Mouse (Mus musculus): ENCODE results near the gene Tsacc. TPM values are rescaled to one million over a fixed set of nuclear protein-coding genes. Genes with fewer than 3 reads are reported as not detected.

The Tsacc gene
- 10.2 and 12.2 TPM in 2 replicates for polyA plus RNA-seq (2015; fragmentation: Nextera tagmentation; extraction: Ambion mirVana)

GRCm38 (mm10) chr3:88296561-88297318 lies at the start of gene Tsacc, which contains the start of gene Cct3:
Gene Tsacc, minus strand, starts transcription at chr3:88296999.
Gene Cct3, plus strand, starts transcription at chr3:88297116.
- peak; percentile 99 for ATAC-seq
- Histone ChIP-seq H3K4me2 (replicated peaks) (peak within 1 kb of the TSS; percentile 63), H3K9ac (peak within 1 kb of the TSS; percentile 89), H3K4me1 (replicated peaks) (peaks cover 10% of the 10 kb centered on the region), H3K36me3 (peaks cover 22% of the 10 kb centered on the region), H3K4me3 (replicated peaks) (peak within 1 kb of the TSS; percentile 89), H3K27ac (peak within 1 kb of the TSS; percentile 94), H3K9me3 (no peaks in the 10 kb centered on the region), H3K27me3 (replicated peaks) (no peaks in the 10 kb centered on the region)
- under 1% methylated on average over 44 of the region's 44 CpGs for WGBS

DNA sequence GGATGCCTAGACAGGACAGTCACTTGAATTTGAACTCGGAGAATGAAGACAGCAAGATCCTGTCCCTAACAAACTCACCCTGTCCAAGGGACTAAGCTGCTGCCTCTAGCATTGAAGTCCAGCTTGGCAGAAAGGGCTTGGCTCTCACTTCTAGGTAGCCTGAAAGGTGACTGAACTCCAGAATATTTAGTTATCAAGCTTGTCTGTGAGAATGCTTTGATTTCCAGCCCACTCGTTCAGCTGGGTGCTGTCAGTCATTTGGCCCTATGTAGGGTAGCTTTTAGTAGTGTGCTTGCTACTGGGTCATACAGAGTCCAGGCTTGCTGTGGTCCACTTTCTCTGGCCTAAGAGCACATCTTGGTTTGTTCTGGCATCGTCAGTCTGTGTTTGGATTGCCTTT lies 42.2 kb upstream of the Tsacc start:
- no peak overlapping the region for H3K9ac ChIP-seq
- 69% methylated on average over 3 of the region's 3 CpGs for WGBS
- H3K27ac ChIP-seq: no peak overlapping the region
- H3K4me3 ChIP-seq (replicated peaks): no peak overlapping the region
- H3K36me3 ChIP-seq: peaks cover 19% of the 10 kb centered on the region
- ATAC-seq: no peak
- H3K4me2 ChIP-seq (replicated peaks): no peak overlapping the region
- H3K9me3 ChIP-seq: no peaks in the 10 kb centered on the region
- peaks cover 7% of the 10 kb centered on the region for H3K4me1 ChIP-seq (replicated peaks)
- no peaks in the 10 kb centered on the region for H3K27me3 ChIP-seq (replicated peaks)

DNA sequence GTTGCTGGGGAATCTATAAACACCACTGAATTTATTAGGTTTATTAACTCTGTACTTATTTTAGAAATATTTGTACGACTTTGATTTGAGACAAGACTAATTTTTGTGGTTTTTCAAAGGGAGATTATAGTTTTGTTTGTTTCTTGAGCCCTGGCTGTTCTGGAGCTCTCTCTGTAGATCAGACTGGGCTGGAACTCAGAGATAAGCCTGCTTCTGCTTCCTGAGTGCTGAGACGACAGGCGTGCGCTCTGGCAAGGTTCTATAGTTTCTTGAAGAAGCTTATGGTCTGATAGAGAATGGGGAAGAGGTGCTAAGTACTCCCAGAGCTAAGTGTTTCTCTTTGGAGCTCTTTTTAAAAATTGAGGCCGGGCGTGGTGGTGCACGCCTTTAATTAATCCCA lies 41.5 kb upstream of the Tsacc start:
- H3K9ac ChIP-seq: no peak overlapping the region
- no peaks in the 10 kb centered on the region for H3K9me3 ChIP-seq
- H3K4me2 ChIP-seq (replicated peaks): no peak overlapping the region
- H3K36me3 ChIP-seq: peaks cover 12% of the 10 kb centered on the region
- peaks cover 8% of the 10 kb centered on the region for H3K4me1 ChIP-seq (replicated peaks)
- WGBS: 91% methylated on average over 7 of the region's 7 CpGs
- H3K27ac ChIP-seq: no peak overlapping the region
- no peak overlapping the region for H3K4me3 ChIP-seq (replicated peaks)
- no peak for ATAC-seq
- H3K27me3 ChIP-seq (replicated peaks): no peaks in the 10 kb centered on the region

DNA sequence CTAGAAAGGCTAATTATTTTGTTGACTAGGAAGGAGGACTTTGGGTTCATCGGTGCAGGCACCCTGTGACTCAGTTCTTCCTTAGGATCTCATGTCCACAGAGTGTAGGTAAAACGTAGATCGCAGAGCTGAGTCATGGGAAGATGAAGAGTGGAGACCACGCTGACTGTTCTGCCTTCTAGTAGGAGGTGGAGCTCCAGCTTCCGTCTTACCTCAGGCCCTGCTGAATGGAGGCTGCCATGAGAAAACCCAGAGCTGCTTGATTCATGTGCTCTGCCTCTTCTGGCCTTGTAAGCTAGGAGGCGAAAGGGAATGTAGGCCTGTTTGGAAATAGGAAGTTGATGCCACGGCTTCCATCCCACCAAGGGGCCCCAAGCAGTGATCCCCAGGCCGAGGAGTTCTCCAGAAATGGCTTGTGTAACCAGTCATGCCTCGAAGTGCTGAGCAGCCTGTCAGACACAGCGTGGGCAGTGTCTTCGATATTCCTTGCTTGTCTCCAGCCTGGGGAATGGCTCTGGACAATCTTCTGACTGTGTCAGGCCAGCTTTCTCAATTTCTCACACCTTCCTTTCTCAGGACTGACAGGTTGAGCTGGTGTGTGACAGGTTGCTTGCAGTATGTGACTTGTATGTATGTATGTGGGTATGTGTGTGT lies 40.7 kb upstream of the Tsacc start:
- no peak for ATAC-seq
- 54% methylated on average over 11 of the region's 11 CpGs for whole genome bisulfite sequencing
- Histone ChIP-seq H3K4me2 (replicated peaks) (peak overlapping the region; percentile 60), H3K27ac (peak overlapping the region; percentile 45), H3K9ac (peak overlapping the region; percentile 11; the same call in 1 of the 2 replicates), H3K36me3 (peaks cover 5% of the 10 kb centered on the region), H3K9me3 (no peaks in the 10 kb centered on the region), H3K4me3 (replicated peaks) (peak overlapping the region; percentile 81; the same call in 1 of the 2 replicates), H3K27me3 (replicated peaks) (no peaks in the 10 kb centered on the region), H3K4me1 (replicated peaks) (peaks cover 10% of the 10 kb centered on the region)

DNA sequence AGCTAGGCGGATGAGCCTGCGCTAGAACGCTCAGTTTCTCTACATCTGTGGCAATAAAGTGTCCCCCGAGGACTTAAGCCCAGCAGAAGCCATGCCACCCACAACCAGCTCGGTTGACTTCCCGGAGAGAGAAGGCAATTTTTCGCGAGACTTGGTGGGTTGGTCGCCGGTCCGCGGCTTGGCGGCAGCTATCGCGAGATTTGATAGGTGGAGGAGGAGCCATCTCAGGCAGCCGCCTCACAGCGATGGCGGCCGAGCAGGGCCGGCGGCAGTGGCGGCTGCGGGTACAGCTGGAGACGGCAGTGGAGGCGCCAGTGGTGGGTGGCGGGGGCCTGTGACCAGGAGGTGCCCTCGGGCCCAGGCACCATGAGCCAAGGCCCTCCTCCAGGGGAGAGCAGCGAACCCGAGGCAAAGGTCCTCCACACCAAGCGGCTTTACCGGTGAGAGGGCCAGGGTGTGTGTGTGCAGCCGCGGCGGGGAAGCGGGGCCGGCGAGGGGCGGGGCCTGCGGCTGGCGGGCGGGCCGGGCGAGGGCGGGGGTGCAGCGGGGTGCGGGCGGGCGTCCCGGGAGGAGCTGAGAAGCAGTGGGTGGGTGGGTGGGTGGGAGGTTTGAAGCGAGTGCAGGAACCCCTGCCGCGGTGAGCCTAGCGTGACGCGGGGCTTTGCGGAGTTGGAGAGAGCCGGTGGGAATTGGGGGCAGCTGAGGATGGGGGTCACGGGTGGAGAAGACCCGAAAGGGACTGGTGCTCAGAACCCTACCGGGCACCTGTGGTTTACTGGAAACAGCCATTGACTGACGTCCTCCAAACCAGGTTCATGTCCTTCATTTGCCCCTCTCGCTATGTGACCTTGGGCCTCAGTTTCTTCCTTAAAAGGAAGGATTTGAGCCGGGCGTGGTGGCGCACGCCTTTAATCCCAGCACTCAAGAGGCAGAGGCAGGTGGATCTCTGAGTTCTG lies 39.5 kb upstream of the Tsacc start, which contains the start of the genes Tmem79 and Smg5:
TSS of gene Tmem79 (minus strand) at position 91 of the 956 bp plus-strand sequence.
TSS of gene Smg5 (plus strand) at position 203 of the 956 bp plus-strand sequence.
- H3K27ac ChIP-seq: peak within 1 kb of the TSS; percentile 93
- peak within 1 kb of the TSS; percentile 66 for H3K4me2 ChIP-seq (replicated peaks)
- no peaks in the 10 kb centered on the region for H3K36me3 ChIP-seq
- peak within 1 kb of the TSS; percentile 95 for H3K9ac ChIP-seq
- peak within 1 kb of the TSS; percentile 81 for H3K4me3 ChIP-seq (replicated peaks)
- 1% methylated on average over 48 of the region's 66 CpGs for WGBS
- no peaks in the 10 kb centered on the region for H3K27me3 ChIP-seq (replicated peaks)
- H3K9me3 ChIP-seq: no peaks in the 10 kb centered on the region
- peak; percentile 89 for ATAC-seq
- peaks cover 10% of the 10 kb centered on the region for H3K4me1 ChIP-seq (replicated peaks)

GRCm38 (mm10) chr3:88335436-88336053 lies 38.7 kb upstream of the Tsacc start:
- WGBS: under 1% methylated on average over 27 of the region's 27 CpGs
- Histone ChIP-seq H3K9ac (peak overlapping the region; percentile 95), H3K27me3 (replicated peaks) (no peaks in the 10 kb centered on the region), H3K4me2 (replicated peaks) (peak overlapping the region; percentile 66), H3K36me3 (no peaks in the 10 kb centered on the region), H3K4me3 (replicated peaks) (peak overlapping the region; percentile 81), H3K4me1 (replicated peaks) (peaks cover 10% of the 10 kb centered on the region), H3K9me3 (no peaks in the 10 kb centered on the region), H3K27ac (peak overlapping the region; percentile 93)
- peak; percentile 31 for ATAC-seq

GRCm38 (mm10) chr3:88334902-88335435 lies 38.2 kb upstream of the Tsacc start:
- H3K4me3 ChIP-seq (replicated peaks): peak overlapping the region; percentile 81
- H3K9me3 ChIP-seq: no peaks in the 10 kb centered on the region
- H3K36me3 ChIP-seq: no peaks in the 10 kb centered on the region
- H3K4me1 ChIP-seq (replicated peaks): peaks cover 10% of the 10 kb centered on the region
- peak overlapping the region; percentile 95 for H3K9ac ChIP-seq
- peak overlapping the region; percentile 93 for H3K27ac ChIP-seq
- no peak for ATAC-seq
- WGBS: 32% methylated on average over 3 of the region's 3 CpGs
- no peaks in the 10 kb centered on the region for H3K27me3 ChIP-seq (replicated peaks)
- peak overlapping the region; percentile 66 for H3K4me2 ChIP-seq (replicated peaks)

GRCm38 (mm10) chr3:88334029-88334658 lies 37.3 kb upstream of the Tsacc start:
- Histone ChIP-seq H3K27ac (peak overlapping the region; percentile 93), H3K27me3 (replicated peaks) (no peaks in the 10 kb centered on the region), H3K9me3 (no peaks in the 10 kb centered on the region), H3K36me3 (peaks cover 2% of the 10 kb centered on the region; the same call in 1 of the 2 replicates), H3K4me1 (replicated peaks) (peaks cover 10% of the 10 kb centered on the region), H3K4me3 (replicated peaks) (peak overlapping the region; percentile 81), H3K4me2 (replicated peaks) (peak overlapping the region; percentile 66), H3K9ac (peak overlapping the region; percentile 42)
- WGBS: 34% methylated on average over 12 of the region's 12 CpGs
- peak; percentile 83 for ATAC-seq

DNA sequence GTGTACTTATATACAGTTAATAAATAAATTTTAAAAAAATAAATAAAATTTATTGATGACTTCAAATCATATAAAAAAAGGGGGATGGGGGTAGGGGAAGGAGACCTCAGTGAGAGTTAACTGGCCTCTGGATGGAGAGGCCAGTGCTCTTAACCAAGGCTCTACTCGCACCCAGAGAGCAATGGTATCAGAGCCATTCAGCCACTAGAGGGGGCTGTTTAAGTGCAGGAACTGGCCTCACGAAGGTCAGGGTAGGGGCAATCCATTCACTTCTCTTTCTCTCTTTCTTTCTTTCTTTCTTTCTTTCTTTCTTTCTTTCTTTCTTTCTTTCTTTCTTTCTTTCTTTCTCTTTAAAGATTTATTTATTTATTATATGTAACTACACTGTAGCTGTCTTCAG lies 34.5 kb upstream of the Tsacc start:
- Histone ChIP-seq H3K9me3 (no peaks in the 10 kb centered on the region), H3K36me3 (peaks cover 6% of the 10 kb centered on the region; the same call in 1 of the 2 replicates), H3K9ac (no peak overlapping the region), H3K4me2 (replicated peaks) (no peak overlapping the region), H3K27ac (no peak overlapping the region), H3K27me3 (replicated peaks) (no peaks in the 10 kb centered on the region), H3K4me3 (replicated peaks) (no peak overlapping the region), H3K4me1 (replicated peaks) (peaks cover 3% of the 10 kb centered on the region; the same call in 1 of the 2 replicates)
- WGBS: 38% methylated on average over 2 of the region's 2 CpGs
- no peak for ATAC-seq

DNA sequence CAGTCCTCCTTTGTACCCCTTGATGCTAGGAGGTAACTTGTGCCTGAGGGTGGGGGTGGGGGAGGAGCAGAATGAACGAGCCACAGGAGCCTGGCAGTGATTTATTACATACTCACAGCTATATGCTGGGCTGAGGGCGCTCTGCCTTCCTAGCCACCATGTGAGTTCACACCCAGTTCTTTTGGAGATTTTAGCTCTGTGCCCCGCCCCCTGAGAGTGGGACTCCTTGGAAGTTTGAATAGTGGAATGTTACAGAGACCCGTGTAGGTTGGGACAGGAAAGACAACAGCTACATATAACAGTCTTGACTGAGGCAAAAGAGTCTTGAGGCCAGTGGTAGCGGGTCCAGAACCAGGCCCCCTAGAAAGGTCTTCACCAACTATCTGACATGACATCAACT lies 32.2 kb upstream of the Tsacc start:
- Histone ChIP-seq H3K9ac (no peak overlapping the region), H3K4me3 (replicated peaks) (no peak overlapping the region), H3K27ac (no peak overlapping the region), H3K4me2 (replicated peaks) (no peak overlapping the region), H3K36me3 (peaks cover 6% of the 10 kb centered on the region; the same call in 1 of the 2 replicates), H3K4me1 (replicated peaks) (peaks cover 10% of the 10 kb centered on the region), H3K27me3 (replicated peaks) (no peaks in the 10 kb centered on the region), H3K9me3 (no peaks in the 10 kb centered on the region)
- 59% methylated on average over 5 of the region's 5 CpGs for WGBS
- no peak for ATAC-seq

All from intestine, embryonic 15.5 days (tissue).